Mouse (Mus musculus): ENCODE data around the gene Syt11.
A peak's percentile ranks its signal among the peaks of the same experiment; 100 is the strongest.
"Not testable (repeated sequence)": the region's sequence is repeated elsewhere in the genome, so short reads cannot be mapped to it uniquely, and the experiment has no call there.

Gene Syt11

DNA sequence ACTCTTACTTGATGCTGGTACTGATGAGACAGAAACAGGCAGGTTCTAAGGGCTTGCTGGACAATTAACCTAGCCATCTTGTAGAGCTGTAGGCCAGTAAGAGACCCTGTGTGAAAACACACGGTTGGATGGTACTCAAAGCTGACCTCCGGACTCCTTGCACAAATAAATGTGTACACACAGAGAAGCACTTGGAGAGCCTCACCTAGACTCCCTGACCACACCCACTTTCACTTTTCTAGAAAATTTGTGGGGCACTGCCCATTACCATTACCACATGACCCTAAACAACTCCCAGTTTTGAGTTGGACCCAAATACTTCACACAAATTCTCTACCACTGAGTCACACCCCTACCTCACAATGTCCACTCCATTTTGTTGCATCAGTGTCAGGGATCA is 38.4 kb downstream of the Syt11 start:
- no peak for DNase-seq (ENCODE audit: low read depth, low spot score)

DNA sequence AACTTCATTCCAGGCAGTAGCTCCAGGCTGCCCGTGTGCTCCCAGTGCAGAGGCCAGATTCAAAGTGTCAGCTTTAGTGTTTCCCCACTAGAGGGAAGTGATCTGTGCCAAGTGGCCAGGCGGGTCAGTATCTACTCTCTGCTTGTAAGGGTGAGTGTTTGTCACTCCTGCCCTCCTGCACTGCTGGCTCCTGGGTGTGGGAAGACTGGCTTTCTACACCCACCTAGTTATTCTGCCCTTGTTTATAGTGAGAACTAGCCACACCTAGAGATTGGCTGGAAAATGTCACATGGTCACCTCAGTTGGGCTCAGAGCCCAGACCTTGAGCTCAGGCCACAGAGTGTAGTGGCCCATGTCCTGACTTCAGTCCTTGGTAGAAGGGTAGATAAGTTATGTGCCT is 55.9 kb downstream of the Syt11 start:
- DNase-seq (ENCODE audit: low read depth, low spot score) = no peak

DNA sequence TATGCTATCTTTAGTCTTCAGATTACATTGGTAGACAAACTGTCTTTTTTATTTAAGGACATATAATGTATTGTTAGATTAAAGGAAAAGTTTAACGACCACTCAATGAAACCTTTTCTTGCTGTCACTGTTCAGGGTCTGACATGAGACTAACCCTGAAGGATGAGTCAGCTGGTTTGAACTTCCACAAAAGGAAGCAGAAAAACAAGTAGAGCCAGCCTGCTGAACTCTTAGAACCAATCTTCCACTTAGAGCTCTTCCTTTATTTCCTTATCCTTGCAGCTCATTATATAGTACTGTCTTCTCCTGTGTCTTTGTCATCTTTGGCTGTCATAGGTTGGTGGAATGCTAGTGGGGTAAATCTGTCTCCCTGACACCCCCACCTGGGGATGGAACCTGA is 57.1 kb downstream of the Syt11 start:
- DNase-seq (ENCODE audit: low read depth, low spot score) = no peak

DNA sequence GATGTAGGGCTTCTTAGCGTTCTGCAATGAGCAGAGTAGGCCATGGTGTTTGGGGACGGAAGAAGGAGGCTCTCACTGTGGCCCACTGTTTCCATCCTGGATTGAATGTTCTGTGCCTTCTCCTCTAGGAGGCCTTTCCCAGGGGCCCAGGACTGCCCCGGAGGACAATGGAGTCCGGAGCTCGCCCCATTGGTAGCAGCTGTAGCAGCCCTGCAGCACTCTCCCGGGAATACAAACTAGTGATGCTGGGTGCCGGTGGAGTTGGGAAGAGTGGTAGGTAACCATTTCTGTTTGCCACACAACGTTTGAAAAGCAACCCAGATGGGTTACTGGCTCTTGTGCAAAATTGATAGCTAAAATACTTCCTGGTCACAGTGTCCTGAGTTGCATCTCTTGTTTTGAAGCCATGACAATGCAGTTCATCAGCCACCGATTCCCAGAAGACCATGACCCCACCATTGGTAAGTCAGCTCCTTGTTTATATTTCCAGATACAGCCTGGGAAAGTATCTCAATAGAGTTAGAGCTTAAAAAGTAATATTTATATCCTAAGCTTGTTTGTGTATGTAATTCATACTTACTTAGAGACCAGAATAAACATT is 57.7 kb downstream of the Syt11 start:
- no peak for DNase-seq (ENCODE audit: low read depth, low spot score)

DNA sequence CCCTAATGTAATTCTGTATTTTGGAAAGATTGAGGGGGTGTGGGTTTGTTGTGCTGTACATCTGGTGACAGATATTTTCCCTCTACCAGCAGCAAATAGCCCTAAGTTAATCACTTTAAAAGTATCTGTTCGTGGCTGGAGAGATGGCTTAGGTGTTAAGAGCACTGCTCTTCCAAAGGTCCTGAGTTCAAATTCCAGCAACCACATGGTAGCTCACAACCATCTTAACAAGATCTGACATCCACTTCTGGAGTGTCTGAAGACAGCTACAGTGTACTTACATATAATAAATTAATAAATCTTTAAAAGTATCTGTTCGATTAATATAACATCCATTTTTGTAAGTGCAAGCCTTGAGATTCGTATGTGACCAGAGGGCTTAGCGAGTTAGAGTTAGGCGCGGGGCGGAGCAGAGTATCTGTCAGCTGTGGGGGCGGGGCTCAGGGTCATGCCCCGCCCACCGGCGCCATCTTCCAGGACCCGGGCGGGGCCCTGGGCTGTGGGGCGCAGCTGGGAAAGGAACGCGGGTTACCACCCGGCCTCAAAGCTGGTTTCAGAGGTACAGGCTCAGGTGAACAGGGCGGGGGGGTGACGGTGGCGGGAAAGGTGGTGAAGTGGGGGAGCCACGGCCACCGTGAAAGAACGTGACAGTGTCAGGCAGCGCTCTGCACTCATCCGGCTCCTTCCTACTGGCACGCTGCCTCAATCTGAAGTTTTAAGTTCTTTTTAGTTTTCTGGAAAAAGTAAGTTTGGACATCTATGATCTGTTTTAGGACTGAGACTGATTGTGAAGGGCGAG is 58.4 kb downstream of the Syt11 start, which contains the start of gene Rit1:
Gene Rit1, plus strand, starts transcription at position 440 of the 799 bp plus-strand sequence.
- DNase-seq (ENCODE audit: low read depth, low spot score) = peak; percentile 70

DNA sequence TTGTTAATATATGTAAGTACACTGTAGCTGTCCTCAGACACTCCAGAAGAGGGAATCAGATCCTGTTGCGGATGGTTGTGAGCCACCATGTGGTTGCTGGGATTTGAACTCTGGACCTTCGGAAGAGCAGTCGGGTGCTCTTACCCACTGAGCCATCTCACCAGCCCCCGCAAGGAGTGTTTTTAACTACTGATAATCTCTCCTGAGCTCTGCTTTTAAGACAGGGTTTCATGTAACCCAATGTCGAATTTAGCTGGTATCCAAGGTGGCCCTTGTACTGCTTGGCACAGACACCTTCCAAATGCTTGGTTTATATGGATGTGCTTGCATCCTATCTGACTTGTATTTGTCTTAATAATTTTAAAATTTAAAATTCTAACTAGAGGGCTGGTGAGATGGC is 59.2 kb downstream of the Syt11 start:
- DNase-seq (ENCODE audit: low read depth, low spot score) = not testable (repeated sequence)

DNA sequence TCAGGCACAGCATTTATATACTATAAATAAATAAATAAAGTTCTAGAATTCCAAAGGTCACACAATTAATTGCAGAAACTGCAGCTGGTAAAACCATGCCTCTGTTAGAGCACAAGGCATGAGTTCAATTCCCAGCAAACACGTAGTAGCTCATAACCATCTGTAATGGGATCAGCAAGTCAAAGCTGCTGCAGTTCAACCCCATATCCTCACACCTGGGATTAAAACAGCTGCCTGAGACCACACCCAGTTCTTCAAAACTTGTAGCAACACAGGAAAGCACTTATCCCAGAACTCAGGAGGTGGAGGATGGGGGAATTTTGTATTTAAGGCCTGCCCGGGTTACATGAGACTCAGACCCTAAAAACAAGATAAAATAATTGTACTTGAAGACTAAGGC is 60.2 kb downstream of the Syt11 start:
- no peak for DNase-seq (ENCODE audit: low read depth, low spot score)

DNA sequence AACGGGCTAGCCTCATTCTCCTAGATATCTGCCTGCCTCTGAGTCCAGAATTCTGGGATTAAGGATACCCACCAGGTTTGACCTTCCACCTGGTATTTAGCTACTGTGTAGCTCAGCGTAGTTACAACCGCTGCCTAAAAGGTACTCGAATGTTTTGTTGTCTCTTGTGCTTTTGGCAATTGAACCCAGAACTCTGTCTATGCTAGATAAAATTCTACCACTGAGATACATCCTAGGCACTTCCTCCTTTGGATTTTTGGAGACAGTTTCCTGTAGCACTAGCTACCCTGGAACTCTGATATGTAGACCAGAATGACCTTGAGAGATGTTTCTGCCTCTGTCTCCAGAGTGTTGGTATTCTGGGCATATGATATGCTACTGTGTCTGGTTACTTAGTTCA is 61.3 kb downstream of the Syt11 start:
- DNase-seq (ENCODE audit: low read depth, low spot score) = no peak

DNA sequence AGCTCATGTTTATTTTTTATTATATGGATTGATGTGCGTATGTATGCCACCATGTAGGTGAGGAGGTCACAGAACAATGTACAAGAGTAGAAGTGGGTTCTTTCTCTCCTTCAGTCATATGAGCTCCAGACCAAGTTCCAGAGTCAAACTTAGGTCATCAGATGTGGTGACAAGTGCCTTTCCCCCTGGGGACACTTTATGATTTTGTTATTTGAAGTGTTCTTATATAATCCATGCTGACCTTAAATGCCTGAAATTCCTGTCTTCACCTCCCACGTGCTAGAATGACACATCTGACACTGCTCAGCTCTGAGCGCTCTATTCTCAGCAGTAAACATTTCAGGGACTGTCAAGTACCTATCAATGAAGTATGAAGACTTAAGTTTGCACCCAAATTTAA is 73.7 kb downstream of the Syt11 start:
- no peak for DNase-seq (ENCODE audit: low read depth, low spot score)

DNA sequence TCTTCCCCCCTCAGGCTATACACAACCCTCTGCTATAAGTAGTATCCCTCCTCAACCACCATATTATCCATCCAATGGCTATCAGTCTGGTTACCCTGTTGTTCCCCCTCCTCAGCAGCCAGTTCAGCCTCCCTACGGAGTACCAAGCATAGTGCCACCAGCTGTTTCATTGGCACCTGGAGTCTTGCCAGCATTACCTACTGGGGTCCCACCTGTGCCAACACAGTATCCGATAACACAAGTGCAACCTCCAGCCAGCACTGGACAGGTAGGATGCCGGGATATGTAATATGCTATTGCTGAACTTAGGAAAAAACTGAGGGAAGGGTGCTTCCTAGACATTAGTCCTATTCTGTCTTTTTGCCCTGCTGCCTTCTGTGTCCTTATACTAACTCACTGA is 74.7 kb downstream of the Syt11 start:
- no peak for DNase-seq (ENCODE audit: low read depth, low spot score)

DNA sequence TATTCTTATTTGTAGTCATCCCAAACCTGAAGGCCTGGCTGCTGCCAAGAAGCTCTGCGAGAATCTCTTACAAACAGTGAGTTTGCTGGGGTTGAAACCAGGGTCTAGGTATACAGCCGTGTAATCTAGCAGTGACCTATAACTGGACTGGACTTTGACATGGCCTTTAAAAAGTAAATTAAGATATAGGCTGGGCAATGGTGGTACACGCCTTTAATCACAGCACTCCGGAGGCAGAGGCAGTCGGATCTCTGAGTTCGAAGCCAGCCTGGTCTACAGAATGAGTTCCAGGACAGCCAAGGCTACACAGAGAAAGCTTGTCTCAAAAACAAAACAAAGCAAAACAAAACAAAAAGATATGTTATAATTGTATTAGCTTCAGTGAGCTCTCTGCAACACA is 76.1 kb downstream of the Syt11 start:
- no peak for DNase-seq (ENCODE audit: low read depth, low spot score)

DNA sequence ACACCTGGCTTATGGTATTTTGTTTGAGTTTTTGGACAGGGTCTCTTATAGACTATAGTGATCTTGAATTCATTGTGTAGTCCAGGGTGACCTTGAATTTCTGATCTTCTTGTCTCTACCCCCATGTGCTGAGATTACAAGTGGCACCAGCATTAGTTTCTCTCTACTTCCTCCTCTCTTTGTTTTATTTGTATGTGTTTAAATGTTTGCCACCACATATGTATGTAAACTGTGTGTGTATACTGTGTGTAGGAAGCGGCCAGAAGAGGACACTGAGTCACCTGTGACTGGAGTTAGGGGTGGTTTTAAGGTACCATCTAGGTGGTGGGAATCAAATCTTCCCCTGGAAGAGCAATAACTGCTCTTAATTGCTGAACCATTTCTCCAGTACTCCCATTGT is 76.9 kb downstream of the Syt11 start:
- no peak for DNase-seq (ENCODE audit: low read depth, low spot score)

DNA sequence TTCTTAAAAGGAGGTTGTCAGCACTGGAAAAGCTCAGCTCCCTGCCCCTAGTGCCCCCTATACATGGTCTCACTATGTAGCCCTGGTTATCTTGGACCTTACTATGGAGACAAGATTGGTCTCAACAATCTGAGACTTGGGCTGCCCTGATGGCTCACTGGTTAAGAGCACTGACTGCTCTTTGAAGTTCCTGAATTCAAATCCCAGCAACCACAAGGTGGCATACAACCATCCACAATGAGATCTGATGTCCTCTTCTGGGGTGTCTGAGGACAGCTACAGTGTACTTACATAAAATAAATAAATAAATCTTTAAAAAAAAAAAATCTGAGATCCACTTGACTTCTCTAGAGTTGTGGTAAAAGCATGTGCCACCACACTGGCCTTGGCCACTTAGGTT is 79.4 kb downstream of the Syt11 start:
- no peak for DNase-seq (ENCODE audit: low read depth, low spot score)
